Comparison of ENCODE assay signal across 8 mouse cellular contexts in genomic region chr7:123124735-123125181, GRCm38 (mm10). TPM values are rescaled to one million over a fixed set of nuclear protein-coding genes. Genes with fewer than 3 reads are reported as not detected.
DNase-seq lines count a peak whose midpoint lies in the region; ATAC-seq lines count a peak whose summit lies in the region.

No protein-coding gene starts in this region.

- H3K4me1 ChIP-seq in heart, embryonic 13.5 days = peaks cover 50% of the 10 kb centered on the region
- peaks cover 34% of the 10 kb centered on the region for H3K4me1 ChIP-seq in midbrain, embryonic 16.5 days (ENCODE audit: control insufficient read depth, insufficient read depth, low read length)

- peak overlapping the region; percentile 100 for H3K9ac ChIP-seq in heart, embryonic 13.5 days
- peak overlapping the region; percentile 96 for H3K9ac ChIP-seq in midbrain, embryonic 16.5 days (ENCODE audit: low read depth, low read length)

- peak; percentile 29 to 30 for DNase-seq in cerebellum, adult 18-20 months
- DNase-seq in cerebellum, postnatal 4 days (ENCODE audit: low spot score in 2 of 2) = no peak
- DNase-seq in urinary bladder, postnatal 14 days (ENCODE audit: low spot score) = peak; percentile 42
- no peak for DNase-seq in urinary bladder, postnatal 4 days (ENCODE audit: low spot score in 2 of 2)
- peak; percentile 37 to 50 for DNase-seq in kidney, postnatal 4 days

- H3K9me3 ChIP-seq in heart, embryonic 13.5 days = no peaks in the 10 kb centered on the region
- H3K9me3 ChIP-seq in midbrain, embryonic 16.5 days (replicated peaks; ENCODE audit: control insufficient read depth, low read length, poor library complexity, severe bottlenecking) = no peaks in the 10 kb centered on the region

- ATAC-seq in heart, embryonic 13.5 days (ENCODE audit: extremely low read depth, insufficient number of reproducible peaks, low FRiP score, low TSS enrichment) = no peak
- ATAC-seq in midbrain, embryonic 16.5 days = no peak
- ATAC-seq in frontal cortex, adult (ENCODE audit: low TSS enrichment) = no peak

- H3K27me3 ChIP-seq in heart, embryonic 13.5 days (replicated peaks) = no peaks in the 10 kb centered on the region
- H3K27me3 ChIP-seq in midbrain, embryonic 16.5 days (ENCODE audit: control insufficient read depth, insufficient read depth, low read depth, low read length) = no peaks in the 10 kb centered on the region

- peak overlapping the region; percentile 97 for H3K4me3 ChIP-seq in heart, embryonic 13.5 days
- peak overlapping the region; percentile 89 for H3K4me3 ChIP-seq in midbrain, embryonic 16.5 days (ENCODE audit: low read depth, low read length)

- H3K4me2 ChIP-seq in heart, embryonic 13.5 days = peak overlapping the region; percentile 73
- H3K4me2 ChIP-seq in midbrain, embryonic 16.5 days (ENCODE audit: low read length) = peak overlapping the region; percentile 73

- WGBS in heart, embryonic 13.5 days = under 1% methylated on average over 16 of the region's 16 CpGs
- under 1% methylated on average over 16 of the region's 16 CpGs for WGBS in midbrain, embryonic 16.5 days

- peaks cover 23% of the 10 kb centered on the region for H3K36me3 ChIP-seq in heart, embryonic 13.5 days
- no peaks in the 10 kb centered on the region for H3K36me3 ChIP-seq in midbrain, embryonic 16.5 days (ENCODE audit: control insufficient read depth, insufficient read depth, low read length)

- H3K27ac ChIP-seq in heart, embryonic 13.5 days (replicated peaks) = peak overlapping the region; percentile 97
- peak overlapping the region; percentile 93 for H3K27ac ChIP-seq in midbrain, embryonic 16.5 days (ENCODE audit: low read length)

RNA-seq across cellular contexts. Expression of gene Tnrc6a, which starts 1.1 kb away (rescaled TPM):
- polyA plus RNA-seq in heart, embryonic 13.5 days (2015; fragmentation: Nextera tagmentation; extraction: Ambion mirVana) = 28.7 and 30.8 TPM in 2 replicates
- 44.7 and 50.8 TPM in 2 replicates for polyA plus RNA-seq in midbrain, embryonic 16.5 days (2015; fragmentation: Nextera tagmentation; extraction: Ambion mirVana)

Comparison
In these comparisons a context has a peak if more than half of its experiments do, and no peak if none do; other contexts are left out.
1. DNase-seq: peak in cerebellum, adult 18-20 months (2 of 2), urinary bladder, postnatal 14 days (single experiment) and kidney, postnatal 4 days (2 of 2); none in cerebellum, postnatal 4 days (0 of 2) and urinary bladder, postnatal 4 days (0 of 2).